Mouse (Mus musculus) v-Abl transformed pro-B cells (cell line): ENCODE results near the gene Slc13a4.

Experiments
- in situ Hi-C, 2 experiments: fragments of 400-800 bp; cut with MboI; formaldehyde crosslinking; loops; one replicate each; pipeline ENCODE4 v1.15.1; 2025; ENCODE audit not compliant: unreplicated experiment in 2 of 2

Gene Slc13a4

DNA sequence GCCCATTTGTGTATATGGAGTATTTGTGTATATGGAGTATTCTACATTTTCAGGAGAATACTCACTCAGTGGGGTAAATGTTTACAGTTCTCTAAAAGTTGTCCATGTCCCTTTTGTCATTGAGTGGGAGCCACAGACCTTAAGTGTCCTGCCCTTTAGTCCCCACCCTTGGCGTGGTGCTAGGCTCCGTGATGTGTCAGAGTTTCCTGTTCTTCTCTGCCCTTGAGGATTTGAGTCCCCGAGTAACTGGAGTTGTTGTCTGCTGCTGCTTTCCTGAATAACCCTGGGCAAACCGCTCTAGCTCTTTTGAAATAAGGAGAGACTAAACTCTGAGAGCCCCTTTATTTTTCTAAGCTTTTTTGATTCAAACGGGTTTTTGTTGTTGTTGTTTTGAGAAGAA, 48.4 kb downstream of the Slc13a4 start:
- in situ Hi-C loops, result loop anchor here (10.0 to 25.0 kb wide), 2 partner anchors 115 to 1128 kb away; partner anchors contain the start of gene Chrm2 (in 1 of the 2)

DNA sequence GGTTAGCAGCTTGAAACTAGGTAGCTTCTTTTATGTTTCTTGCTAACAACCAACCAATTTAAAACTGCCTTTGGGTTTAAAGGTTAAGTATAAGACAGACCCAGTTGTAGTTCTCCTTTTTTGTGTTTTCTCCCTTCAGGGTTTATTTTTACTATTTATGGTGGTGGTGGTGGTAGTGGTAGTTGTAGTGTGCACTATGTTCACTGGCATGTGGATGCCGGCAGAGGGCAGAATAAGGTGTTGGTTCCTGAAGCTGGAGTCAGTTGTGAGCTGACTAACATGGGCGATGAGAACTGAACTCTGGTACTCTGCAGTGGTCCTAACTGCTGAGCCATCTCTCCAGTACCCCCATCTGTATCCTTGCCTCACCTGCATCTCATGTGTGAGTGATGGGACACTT, 49.0 kb downstream of the Slc13a4 start:
- in situ Hi-C loops, result loop anchor here (10.0 to 25.0 kb wide), 2 partner anchors 116 to 1128 kb away; partner anchors contain the start of gene Chrm2 (in 1 of the 2)

DNA sequence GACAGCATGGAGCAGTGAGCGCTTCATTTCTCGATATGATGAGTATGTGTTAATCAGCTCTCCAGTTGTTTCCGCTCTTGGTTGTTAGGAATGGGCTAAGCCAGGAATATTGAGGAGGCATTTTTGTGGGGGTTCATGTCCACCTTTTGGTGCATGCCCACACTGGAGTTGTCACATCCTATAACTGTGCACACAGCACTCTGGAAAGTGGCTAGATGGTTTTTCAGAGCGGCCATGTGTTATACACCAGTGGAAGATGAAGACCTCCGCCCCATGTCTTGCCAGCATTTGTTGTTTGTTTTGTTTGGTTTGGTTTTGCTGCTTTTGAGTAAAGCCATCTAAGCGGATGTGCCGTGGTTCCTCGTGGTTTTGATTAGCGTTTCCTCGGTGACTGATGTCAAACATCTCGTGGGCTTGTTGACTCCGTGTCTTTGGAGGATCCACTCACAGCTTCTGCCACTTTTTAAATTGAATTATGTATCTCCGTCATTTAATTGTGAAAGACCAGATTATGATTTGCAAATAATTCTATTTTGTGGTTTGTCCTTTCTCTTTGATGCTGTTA, 50.2 kb downstream of the Slc13a4 start:
- in situ Hi-C loops, result loop anchor here (10.0 to 25.0 kb wide), 2 partner anchors 117 to 1130 kb away; partner anchors contain the start of gene Chrm2 (in 1 of the 2)

DNA sequence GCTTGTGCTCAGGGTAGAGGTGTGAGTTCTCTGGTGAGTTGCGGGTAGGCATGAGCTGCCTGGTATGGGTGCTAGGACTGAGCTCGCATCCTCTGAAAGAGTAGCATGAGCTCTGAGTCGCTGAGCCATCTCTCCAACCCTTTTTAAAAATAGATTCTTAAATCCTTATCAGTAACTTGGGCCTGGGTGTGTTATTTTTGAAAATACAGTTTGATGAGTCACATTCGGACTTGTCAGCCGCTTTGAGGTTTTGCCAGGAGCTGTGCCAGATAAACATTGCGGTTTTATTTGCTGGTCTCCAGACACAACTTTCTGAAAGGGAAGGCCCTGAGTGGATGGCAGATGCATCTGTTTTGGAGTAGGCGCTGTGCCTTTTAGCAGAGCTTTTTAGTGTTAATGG, 51.2 kb downstream of the Slc13a4 start:
- in situ Hi-C loops, result loop anchor here (10.0 to 25.0 kb wide), 2 partner anchors 118 to 1131 kb away; partner anchors contain the start of gene Chrm2 (in 1 of the 2)

DNA sequence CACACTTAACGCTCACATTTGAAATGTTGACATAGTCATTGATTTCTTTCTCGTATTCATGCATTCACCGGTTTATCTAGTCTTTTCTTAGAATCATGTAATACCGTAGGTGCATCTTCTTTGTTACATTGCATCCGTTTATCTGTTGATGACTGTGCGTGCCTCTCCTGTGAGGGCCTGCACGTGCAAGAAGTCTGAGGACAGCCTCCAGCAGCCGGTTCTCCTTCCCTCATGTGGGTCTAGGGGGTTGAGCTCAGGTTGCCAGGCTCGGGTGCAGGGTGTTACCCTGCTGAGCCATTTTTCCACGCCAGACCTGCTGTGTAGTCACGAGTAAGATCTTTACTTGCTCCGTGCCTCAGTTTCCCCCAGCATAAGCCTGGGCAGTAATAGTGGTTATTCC, 52.9 kb downstream of the Slc13a4 start:
- in situ Hi-C loops, result loop anchor here (10.0 to 25.0 kb wide), 2 partner anchors 120 to 1132 kb away; partner anchors contain the start of gene Chrm2 (in 1 of the 2)

DNA sequence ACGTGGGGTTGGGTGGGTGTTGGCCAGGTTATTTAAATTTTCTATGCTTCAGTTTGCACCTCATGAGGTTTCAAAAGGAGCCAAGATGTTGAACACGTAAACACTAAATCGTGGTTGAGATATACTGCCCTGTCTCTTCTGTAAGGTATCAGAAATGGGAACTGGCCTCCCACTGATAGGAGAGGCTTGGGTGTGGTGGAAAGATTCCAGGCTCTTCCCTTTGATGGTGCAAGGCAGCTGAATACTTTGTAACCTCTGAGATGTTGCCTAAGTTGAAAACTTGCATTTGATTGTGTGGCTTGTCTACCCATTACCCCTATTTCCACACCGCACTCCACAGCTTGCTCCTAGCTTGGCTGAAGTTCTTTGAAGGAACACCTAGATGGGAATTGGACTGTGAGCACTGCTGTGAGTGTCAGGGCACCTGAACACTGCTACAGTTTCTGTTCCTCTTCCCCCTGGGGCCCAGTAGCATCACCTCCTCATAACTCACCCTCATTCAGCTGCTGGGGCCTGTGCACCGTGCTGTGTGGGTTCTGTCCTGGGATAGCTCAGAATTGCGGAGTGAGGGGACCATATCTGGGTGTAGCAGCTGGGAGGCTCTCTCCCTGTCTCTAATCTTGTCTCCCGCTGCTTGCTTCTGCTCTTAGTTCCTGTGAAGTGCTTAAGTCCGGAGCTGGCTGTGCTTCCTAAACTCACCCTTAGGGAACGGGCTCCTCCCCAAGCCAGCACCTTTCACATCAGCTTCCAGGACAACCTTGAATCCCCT, 53.6 kb downstream of the Slc13a4 start:
- in situ Hi-C loops, result loop anchor here (5.0 to 25.0 kb wide), 3 partner anchors 120 to 1133 kb away; partner anchors contain the start of gene Chrm2 (in 1 of the 2)

DNA sequence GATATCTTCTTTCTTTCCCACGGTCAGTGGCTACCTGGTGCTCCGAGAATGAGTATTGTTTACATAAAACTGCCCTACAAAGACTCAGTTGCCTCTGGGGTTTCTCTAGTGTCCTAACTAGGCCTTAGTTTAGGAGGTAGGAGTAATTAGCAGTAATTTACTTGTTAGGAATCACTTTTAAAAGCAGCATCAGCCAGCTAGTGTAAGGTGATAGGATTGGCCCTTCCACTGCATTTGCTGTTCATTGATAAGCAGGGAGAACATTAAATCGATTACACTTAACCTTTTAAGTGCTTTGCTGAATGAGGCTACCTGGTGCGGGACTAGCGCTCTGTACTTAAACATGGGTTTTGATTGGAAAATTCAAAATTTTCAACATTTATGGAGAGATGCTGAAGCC, 54.5 kb downstream of the Slc13a4 start:
- in situ Hi-C loops, result loop anchor here (5.0 to 25.0 kb wide), 3 partner anchors 121 to 1134 kb away; partner anchors contain the start of gene Chrm2 (in 1 of the 2)

DNA sequence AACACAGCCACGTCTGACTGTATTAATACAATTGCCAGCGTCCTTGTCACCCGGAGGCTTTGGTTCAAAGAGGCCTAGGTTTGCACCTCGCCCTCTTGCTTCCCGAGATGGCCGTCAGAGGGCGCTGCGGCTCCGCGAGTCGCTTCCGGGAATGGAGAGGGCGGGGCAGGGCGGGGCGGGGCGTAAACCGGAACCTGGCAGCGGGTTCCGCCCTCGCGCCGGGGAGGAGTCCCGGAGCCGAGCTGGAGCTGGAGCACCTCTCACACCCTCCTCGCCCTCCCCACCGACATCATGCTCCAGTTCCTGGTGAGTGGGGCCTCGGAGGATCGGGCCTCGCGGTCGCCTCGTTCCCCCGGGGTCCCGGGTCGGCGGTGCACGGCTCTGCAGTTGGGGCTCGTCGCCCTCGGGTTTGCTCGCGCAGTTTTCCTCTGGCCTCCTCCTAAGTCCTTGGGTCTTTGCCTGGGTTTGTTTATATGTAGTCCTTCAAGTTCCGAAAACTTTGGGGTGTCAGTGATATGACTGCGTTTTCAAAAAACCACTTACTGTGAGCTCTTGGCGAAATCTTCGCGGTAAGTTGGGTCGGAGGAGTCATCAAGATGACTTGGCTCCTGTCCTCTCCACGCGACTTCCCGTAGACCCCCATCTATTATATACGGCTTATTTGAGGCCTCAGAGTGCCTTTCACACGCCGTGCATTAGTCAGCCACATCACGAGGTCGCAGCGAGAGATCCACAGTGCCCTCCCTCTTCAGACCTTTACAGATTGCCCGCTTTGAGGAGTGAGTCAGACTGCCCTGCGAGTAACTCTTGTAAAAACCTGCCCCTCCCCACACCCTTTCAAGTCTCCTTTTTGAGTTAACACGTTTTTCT, 55.2 kb downstream of the Slc13a4 start:
- in situ Hi-C loops, result loop anchor here (5.0 to 25.0 kb wide), 3 partner anchors 122 to 1135 kb away; partner anchors contain the start of gene Chrm2 (in 1 of the 2)

DNA sequence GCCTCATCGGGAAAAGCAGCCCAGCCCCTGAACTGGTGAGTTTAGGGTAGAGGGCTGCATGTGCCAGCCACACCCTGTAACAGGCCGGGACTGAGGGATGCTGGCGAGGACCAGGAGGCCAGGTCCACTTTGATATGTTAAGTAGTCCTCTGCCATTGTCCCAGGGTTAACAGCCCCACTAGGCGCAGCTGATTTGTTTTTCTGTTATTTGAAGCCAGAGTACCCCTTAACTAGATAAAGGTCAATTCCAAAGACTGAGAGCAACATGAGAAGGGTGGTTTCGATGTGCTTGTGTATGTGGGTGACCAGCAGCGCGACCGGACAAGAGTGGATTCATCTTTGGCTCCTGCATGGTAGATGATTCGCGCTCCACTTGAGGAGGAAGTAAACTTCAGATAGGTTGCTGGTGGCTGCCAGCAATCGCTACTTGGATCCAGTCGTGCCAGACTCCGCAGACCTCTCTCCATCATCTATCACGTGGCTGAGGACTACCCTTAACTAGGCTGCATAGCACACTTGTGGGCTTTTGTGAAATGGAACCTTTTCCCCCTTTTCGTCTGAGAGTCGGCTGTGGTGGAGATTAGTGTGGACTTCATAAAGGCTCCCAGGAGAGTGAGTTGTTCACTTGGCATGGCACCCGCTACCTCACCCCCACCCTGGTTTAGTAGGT, 56.0 kb downstream of the Slc13a4 start:
- in situ Hi-C loops, result loop anchor here (5.0 to 25.0 kb wide), 3 partner anchors 123 to 1135 kb away; partner anchors contain the start of gene Chrm2 (in 1 of the 2)

DNA sequence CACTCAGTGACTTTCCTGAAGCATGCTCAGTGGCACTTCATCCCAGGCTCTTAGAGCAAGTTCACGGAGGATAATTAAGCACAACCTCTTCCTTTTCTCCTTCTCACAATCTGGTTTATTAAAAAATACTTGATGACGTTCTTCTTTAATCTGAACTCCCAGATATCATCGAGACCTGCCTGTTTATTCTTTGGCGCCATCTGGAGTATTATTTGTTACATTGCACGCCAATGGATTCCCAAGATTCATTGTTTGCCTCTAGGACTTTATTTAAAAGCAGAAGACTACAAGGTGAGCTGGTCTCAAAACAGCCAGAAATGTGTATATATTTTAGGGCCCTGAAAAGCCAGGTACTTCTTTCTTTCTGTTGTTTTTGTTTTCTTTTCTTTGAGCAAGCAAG, 62.8 kb downstream of the Slc13a4 start:
- in situ Hi-C loops, result loop anchor here (25.0 kb wide), 3 partner anchors 733 to 1017 kb away; partner anchors contain the start of gene Akr1b3 (in 1 of the 2)

DNA sequence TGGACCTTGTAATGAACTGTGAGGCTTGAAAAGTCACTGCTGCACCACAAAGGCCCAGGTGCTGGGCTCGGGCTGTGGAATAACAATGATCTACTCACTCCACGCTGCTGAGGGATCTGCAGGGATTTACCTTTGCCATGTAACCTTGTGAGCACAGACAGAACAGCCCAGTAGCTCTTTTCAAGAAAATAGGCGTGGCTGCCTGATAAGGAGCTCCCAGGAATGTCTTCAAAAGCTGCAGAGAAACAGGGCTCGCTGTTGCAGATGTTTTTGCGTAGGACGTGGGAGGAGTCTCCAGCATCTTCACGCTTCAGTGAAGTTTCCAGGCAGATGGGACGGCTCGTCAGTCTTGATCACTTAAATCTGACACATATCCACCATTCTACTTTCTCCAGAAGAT, 63.9 kb downstream of the Slc13a4 start:
- in situ Hi-C loops, result loop anchor here (5.0 to 25.0 kb wide), 5 partner anchors 247 to 1018 kb away; partner anchors contain the start of gene Akr1b3 (in 1 of the 2)

DNA sequence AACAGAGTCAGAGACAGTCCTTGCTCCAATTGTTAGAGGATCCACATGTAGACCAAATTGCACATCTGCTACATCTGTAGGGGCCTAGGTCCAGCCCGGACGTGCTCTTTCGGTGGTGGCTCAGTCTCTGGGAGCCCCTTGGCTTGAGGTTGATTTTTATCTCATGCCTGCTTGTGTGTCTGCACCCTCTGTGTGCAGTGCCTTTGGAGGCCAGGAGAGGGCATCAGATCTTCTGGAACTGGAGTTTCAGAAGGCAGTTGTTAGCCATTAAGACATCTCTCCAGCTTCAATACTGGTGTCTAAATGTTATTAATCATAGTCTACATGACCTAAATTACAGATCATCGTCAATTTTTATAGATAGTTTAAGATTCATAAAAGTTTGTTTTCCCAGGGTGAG, 64.7 kb downstream of the Slc13a4 start:
- in situ Hi-C loops, result loop anchor here (5.0 to 25.0 kb wide), 5 partner anchors 246 to 1019 kb away; partner anchors contain the start of gene Akr1b3 (in 1 of the 2)

DNA sequence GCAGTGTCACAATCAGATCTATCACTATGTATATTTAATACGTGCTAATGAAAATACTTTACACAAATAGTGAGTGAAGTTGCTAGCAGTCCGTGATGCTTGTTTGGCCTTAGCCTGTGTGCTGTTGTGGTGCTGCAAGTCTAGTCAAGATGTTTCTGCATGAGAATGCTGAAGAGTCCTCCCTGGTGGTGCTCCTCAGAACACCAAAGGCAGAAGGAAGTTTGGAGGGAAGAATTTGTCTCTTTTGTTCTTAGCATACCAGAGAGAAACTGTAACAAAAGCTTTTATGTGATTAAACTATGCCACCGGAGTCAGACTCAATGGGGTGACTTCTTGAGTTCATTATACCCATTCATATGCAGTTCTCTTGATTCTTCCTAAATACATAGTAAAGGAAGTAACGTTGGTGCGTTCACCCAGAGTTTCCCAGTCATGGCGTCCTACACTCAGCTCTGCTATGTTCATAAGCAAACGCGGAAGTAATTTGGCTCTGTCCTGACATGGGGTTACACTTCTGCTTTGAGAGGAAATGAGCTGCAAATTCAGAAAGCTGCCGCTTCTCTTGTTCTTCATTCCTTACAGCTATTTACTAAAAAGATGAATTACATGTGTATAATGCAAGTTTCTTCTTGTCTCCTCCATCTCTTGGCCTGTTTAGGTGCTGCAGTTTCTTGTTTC, 71.7 kb downstream of the Slc13a4 start:
- in situ Hi-C loops, result loop anchor here (25.0 kb wide), 3 partner anchors 724 to 1026 kb away; partner anchors contain the start of gene Akr1b3 (in 1 of the 2)

DNA sequence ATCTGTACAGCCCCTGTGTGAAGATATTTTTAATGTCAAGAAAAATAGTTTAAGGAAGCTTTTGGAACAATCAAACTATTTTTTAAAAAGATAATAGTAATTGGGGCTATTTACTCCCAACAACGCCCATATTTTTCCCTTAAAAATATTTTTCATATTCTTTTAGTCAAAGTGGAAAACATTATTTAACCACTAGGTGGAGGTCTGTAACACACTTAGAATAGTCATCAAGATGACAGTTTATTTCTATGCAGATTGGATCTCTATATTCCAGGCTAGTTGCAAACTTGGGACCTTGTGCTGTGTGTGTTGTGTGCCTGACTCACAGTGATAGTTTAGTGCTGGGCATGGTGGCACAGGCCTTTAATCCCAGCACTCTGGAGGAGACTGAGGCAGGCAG, 78.5 kb downstream of the Slc13a4 start:
- in situ Hi-C loops, result loop anchor here (25.0 kb wide), 3 partner anchors 717 to 1033 kb away; partner anchors contain the start of gene Akr1b3 (in 1 of the 2)

DNA sequence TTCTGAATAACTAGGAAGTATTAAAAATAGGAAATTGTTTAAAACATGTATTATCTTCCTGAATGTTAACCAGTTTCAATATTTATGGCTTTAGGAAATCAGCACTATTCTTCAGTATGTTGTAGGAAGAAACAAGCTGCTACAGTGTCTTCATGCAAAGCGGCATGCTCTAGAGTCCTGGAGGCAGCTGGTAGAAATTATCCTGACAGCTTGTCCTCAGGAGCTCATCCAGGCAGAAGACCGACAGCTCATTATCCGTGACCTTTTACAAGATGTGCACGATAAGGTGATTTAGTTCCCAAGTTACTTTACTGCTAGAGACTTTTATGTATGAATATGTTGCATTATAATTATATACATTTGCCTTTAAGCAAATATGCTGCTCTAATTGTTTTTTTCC, 82.2 kb downstream of the Slc13a4 start:
- in situ Hi-C loops, result loop anchor here (25.0 kb wide), 3 partner anchors 713 to 1037 kb away; partner anchors contain the start of gene Akr1b3 (in 1 of the 2)
